Mouse (Mus musculus) liver, postnatal 0 days (tissue): ENCODE results near the gene Ppp1r9a. TPM values are rescaled to one million over a fixed set of nuclear protein-coding genes. Genes with fewer than 3 reads are reported as not detected.

Source experiments
- ATAC-seq: fragments of 200-750 bp; cut with Nextera tagmentation; 2 replicates; pipeline ENCODE4 v1.8.0; 2017; ENCODE audit warnings: mild to moderate bottlenecking, moderate library complexity
- DNase-seq: peaks from one replicate; pipeline ENCODE4 v3.0.0-alpha.2; 2016
- H3K27ac ChIP-seq: fragments of 300-500 bp; sonication (generic); 2 replicates; pipeline ENCODE4 v1.5.1; 2014; ENCODE audit warnings: antibody characterized with exemption, moderate library complexity, mild to moderate bottlenecking, low read depth
- H3K27me3 ChIP-seq: fragments of 300-500 bp; sonication (generic); 2 replicates; pipeline ENCODE4 v1.6.1; 2014; ENCODE audit warnings: low read length, control low read depth, mixed read lengths; ENCODE audit not compliant: insufficient read depth
- H3K36me3 ChIP-seq: fragments of 300-500 bp; sonication (generic); replicated peaks from 2 replicates; pipeline ENCODE4 v1.6.1; 2014; ENCODE audit warnings: mild to moderate bottlenecking, control low read depth, low read length, moderate library complexity, mixed read lengths; ENCODE audit not compliant: insufficient read depth
- H3K4me1 ChIP-seq: fragments of 300-500 bp; sonication (generic); 2 replicates; pipeline ENCODE4 v1.6.1; 2014; ENCODE audit warnings: antibody characterized with exemption, mild to moderate bottlenecking, control low read depth; ENCODE audit not compliant: insufficient read depth
- H3K4me2 ChIP-seq: fragments of 300-500 bp; sonication (generic); 2 replicates; pipeline ENCODE4 v1.6.1; 2014; ENCODE audit warnings: low read depth, mild to moderate bottlenecking, low read length, moderate library complexity, mixed read lengths
- H3K4me3 ChIP-seq: fragments of 300-500 bp; sonication (generic); 2 replicates; pipeline ENCODE4 v1.5.1; 2014; ENCODE audit warnings: low read depth, low read length
- H3K9ac ChIP-seq: fragments of 300-500 bp; sonication (generic); replicated peaks from 2 replicates; pipeline ENCODE4 v1.6.1; 2014; ENCODE audit warnings: mild to moderate bottlenecking, moderate library complexity
- H3K9me3 ChIP-seq: fragments of 300-500 bp; sonication (generic); 2 replicates; pipeline ENCODE4 v1.6.1; 2016; ENCODE audit warnings: mild to moderate bottlenecking, control low read depth, low read length, mixed read lengths
- CTCF ChIP-seq: sonication (generic); IDR thresholded peaks from 2 replicates; pipeline ENCODE4 v1.5.1; 2016; ENCODE audit warnings: antibody characterized with exemption, low read depth
- EP300 ChIP-seq: IDR thresholded peaks from 2 replicates; pipeline ENCODE4 v1.6.1; 2016; ENCODE audit warnings: antibody characterized with exemption, low read depth, mild to moderate bottlenecking
- WGBS: fragments of 180-500 bp; shearing (Covaris S2); extraction: QIAGEN DNeasy Blood & Tissue Kit; methylation state at CpG from one replicate; pipeline ENCODE4 v1.1.7; 2014; ENCODE audit not compliant: insufficient replicate concordance; 5-methylcytosine and 5-hydroxymethylcytosine counted together
- polyA plus RNA-seq: library from polyadenylated mRNA; unstranded; fragments of >200 nt; fragmentation: Nextera tagmentation; extraction: Ambion mirVana; gene quantifications from 2 replicates; pipeline ENCODE4 v1.2.1, GENCODE M21; 2015

Gene Ppp1r9a
- polyA plus RNA-seq, 1 experiment from 2014 or later: 2.5 TPM

GRCm38 (mm10) chr6:4925966-4926687 lies 23.4 kb downstream of the Ppp1r9a start:
- WGBS: 73% methylated on average over 14 of the region's 14 CpGs
- no peak overlapping the region for H3K4me2 ChIP-seq
- H3K4me1 ChIP-seq: no peaks in the 10 kb centered on the region
- H3K36me3 ChIP-seq: no peaks in the 10 kb centered on the region
- no peak overlapping the region for H3K9ac ChIP-seq
- no peak overlapping the region for H3K4me3 ChIP-seq
- no peaks in the 10 kb centered on the region for H3K27me3 ChIP-seq
- DNase-seq (no peak), ATAC-seq (no peak)
- no peak overlapping the region for H3K27ac ChIP-seq
- H3K9me3 ChIP-seq: no peaks in the 10 kb centered on the region
- TF ChIP-seq CTCF (no peak), EP300 (no peak)

- TF ChIP-seq EP300: no peak
- no peak for TF ChIP-seq CTCF
- ATAC-seq (no peak), DNase-seq (no peak)
- no peak overlapping the region for H3K27ac ChIP-seq
- no peaks in the 10 kb centered on the region for H3K4me1 ChIP-seq
- no peak overlapping the region for H3K9ac ChIP-seq
- H3K27me3 ChIP-seq: no peaks in the 10 kb centered on the region
- 65% methylated on average over 3 of the region's 3 CpGs for WGBS
- H3K4me2 ChIP-seq: no peak overlapping the region
- H3K9me3 ChIP-seq: no peaks in the 10 kb centered on the region
- no peaks in the 10 kb centered on the region for H3K36me3 ChIP-seq
- no peak overlapping the region for H3K4me3 ChIP-seq
These were observed 27.6 kb downstream of the Ppp1r9a start for GRCm38 (mm10) chr6:4930321-4930720.

GRCm38 (mm10) chr6:4938901-4939300 lies 36.2 kb downstream of the Ppp1r9a start:
- no peak for DNase-seq
- Histone ChIP-seq H3K4me1 (no peaks in the 10 kb centered on the region), H3K4me3 (no peak overlapping the region), H3K27me3 (no peaks in the 10 kb centered on the region), H3K27ac (no peak overlapping the region), H3K9me3 (no peaks in the 10 kb centered on the region), H3K4me2 (no peak overlapping the region), H3K36me3 (no peaks in the 10 kb centered on the region), H3K9ac (no peak overlapping the region)
- ATAC-seq: no peak
- 65% methylated on average over 3 of the region's 3 CpGs for WGBS
- TF ChIP-seq CTCF (no peak), EP300 (no peak)

GRCm38 (mm10) chr6:4940086-4940485 lies 37.4 kb downstream of the Ppp1r9a start:
- TF ChIP-seq CTCF (no peak), EP300 (no peak)
- Histone ChIP-seq H3K9me3 (no peaks in the 10 kb centered on the region), H3K36me3 (no peaks in the 10 kb centered on the region), H3K27ac (no peak overlapping the region), H3K4me1 (no peaks in the 10 kb centered on the region), H3K4me3 (no peak overlapping the region), H3K27me3 (no peaks in the 10 kb centered on the region), H3K4me2 (no peak overlapping the region), H3K9ac (no peak overlapping the region)
- WGBS: 84% methylated on average over 6 of the region's 6 CpGs
- DNase-seq (no peak), ATAC-seq (no peak)

GRCm38 (mm10) chr6:4940639-4941038 lies 37.9 kb downstream of the Ppp1r9a start:
- no peak overlapping the region for H3K9ac ChIP-seq
- no peak overlapping the region for H3K4me2 ChIP-seq
- DNase-seq (no peak), ATAC-seq (no peak)
- H3K9me3 ChIP-seq: no peaks in the 10 kb centered on the region
- TF ChIP-seq EP300: no peak
- TF ChIP-seq CTCF: no peak
- WGBS: 82% methylated on average over 9 of the region's 9 CpGs
- H3K27ac ChIP-seq: no peak overlapping the region
- H3K36me3 ChIP-seq: no peaks in the 10 kb centered on the region
- H3K4me1 ChIP-seq: no peaks in the 10 kb centered on the region
- H3K27me3 ChIP-seq: no peaks in the 10 kb centered on the region
- no peak overlapping the region for H3K4me3 ChIP-seq

GRCm38 (mm10) chr6:4943821-4944220 lies 41.1 kb downstream of the Ppp1r9a start:
- TF ChIP-seq EP300 (no peak), CTCF (no peak)

GRCm38 (mm10) chr6:4948056-4948455 lies 45.3 kb downstream of the Ppp1r9a start:
- Histone ChIP-seq H3K4me1 (peaks cover 6% of the 10 kb centered on the region; the same call in 1 of the 2 replicates), H3K27ac (no peak overlapping the region), H3K36me3 (no peaks in the 10 kb centered on the region), H3K9ac (no peak overlapping the region), H3K4me2 (no peak overlapping the region), H3K9me3 (no peaks in the 10 kb centered on the region), H3K27me3 (no peaks in the 10 kb centered on the region), H3K4me3 (no peak overlapping the region)
- no peak for TF ChIP-seq EP300
- no peak for TF ChIP-seq CTCF
- ATAC-seq (no peak), DNase-seq (no peak)
- WGBS: 60% methylated on average over 4 of the region's 4 CpGs

More at GRCm38 (mm10) chr6:4943821-4944220, 41.1 kb downstream of the Ppp1r9a start:
- H3K4me2 ChIP-seq: no peak overlapping the region
- no peaks in the 10 kb centered on the region for H3K36me3 ChIP-seq
- no peak overlapping the region for H3K4me3 ChIP-seq
- no peak overlapping the region for H3K27ac ChIP-seq
- H3K4me1 ChIP-seq: no peaks in the 10 kb centered on the region
- ATAC-seq: no peak
- 64% methylated on average over 2 of the region's 2 CpGs for WGBS
- no peaks in the 10 kb centered on the region for H3K27me3 ChIP-seq
- H3K9me3 ChIP-seq: no peaks in the 10 kb centered on the region
- H3K9ac ChIP-seq: no peak overlapping the region
- no peak for DNase-seq
